Mouse (Mus musculus) spleen, adult 2 months (tissue): ENCODE data around the gene Ssc4d. TPM values are rescaled to one million over a fixed set of nuclear protein-coding genes. Genes with fewer than 3 reads are reported as not detected.

ENCODE experiments used
- DNase-seq, 2 experiments: peaks; one replicate each; pipeline versions ENCODE4 v3.0.0 to v3.0.0-alpha.2; 2012 to 2021; ENCODE audit warnings: low spot score in 2 of 2, low read depth in 1 of 2
- H3K27ac ChIP-seq: fragments of 200-500 bp; 2 replicates; pipeline ENCODE4 v1.5.1; 2012; ENCODE audit warnings: low read length, inconsistent platforms; ENCODE audit not compliant: insufficient read depth
- H3K27me3 ChIP-seq: fragments of 200-500 bp; 2 replicates; pipeline ENCODE4 v1.6.1; 2012; ENCODE audit warnings: mild to moderate bottlenecking, moderate library complexity, low read length, inconsistent platforms; ENCODE audit not compliant: control insufficient read depth, insufficient read depth
- H3K36me3 ChIP-seq: fragments of 200-500 bp; 2 replicates; pipeline ENCODE4 v1.6.1; 2012; ENCODE audit warnings: mild to moderate bottlenecking, low read length, inconsistent platforms; ENCODE audit not compliant: control insufficient read depth, insufficient read depth
- H3K4me1 ChIP-seq: fragments of 200-500 bp; 2 replicates; pipeline ENCODE4 v1.6.1; 2011; ENCODE audit warnings: inconsistent platforms; ENCODE audit not compliant: control insufficient read depth, insufficient read depth, insufficient read length
- H3K4me3 ChIP-seq: fragments of 200-500 bp; 2 replicates; pipeline ENCODE4 v1.5.1; 2011; ENCODE audit warnings: mild to moderate bottlenecking, inconsistent platforms; ENCODE audit not compliant: insufficient read depth, insufficient read length; ENCODE audit errors: extremely low read depth
- CTCF ChIP-seq: fragments of 200-500 bp; IDR thresholded peaks from 2 replicates; pipeline ENCODE4 v1.5.1; 2011; ENCODE audit warnings: mild to moderate bottlenecking, inconsistent platforms; ENCODE audit not compliant: insufficient read depth, insufficient read length, insufficient replicate concordance; ENCODE audit errors: extremely low read depth
- POLR2A ChIP-seq: fragments of 200-500 bp; IDR thresholded peaks from 2 replicates; pipeline ENCODE4 v1.6.1; 2011; ENCODE audit warnings: low read depth, low read length, inconsistent platforms
- WGBS: fragments of 180-500 bp; shearing (Covaris S2); methylation state at CpG from one replicate; pipeline ENCODE4 v1.1.7; 2018; 5-methylcytosine and 5-hydroxymethylcytosine counted together
- polyA plus RNA-seq: library from polyadenylated mRNA; depleted of rRNA; stranded (reverse); fragments of >200 nt; gene quantifications from 2 replicates; pipeline ENCODE4 v1.2.3, GENCODE M21; 2012

Ssc4d gene
- polyA plus RNA-seq, 1 experiment = 2.0 TPM

DNA sequence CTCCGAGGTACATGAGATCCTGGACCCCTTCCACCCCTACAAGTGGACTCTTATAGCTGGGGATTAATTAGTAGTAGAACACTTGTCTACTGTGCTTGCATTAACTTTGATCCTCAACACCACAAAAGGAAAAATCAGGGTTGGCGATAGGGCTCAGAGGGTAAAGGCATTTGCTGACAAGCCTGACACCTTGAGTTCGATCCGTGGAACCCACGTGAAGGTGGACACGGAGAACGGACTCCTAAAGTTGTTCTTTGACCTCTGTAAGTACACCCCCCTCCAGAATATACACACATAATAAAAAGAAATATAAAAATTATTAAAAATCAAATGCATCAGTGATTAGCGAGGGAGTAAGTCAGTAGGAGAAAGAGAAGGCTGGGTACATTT lies 20.0 kb upstream of the Ssc4d start:
- Histone ChIP-seq H3K4me1 (peaks cover 6% of the 10 kb centered on the region; the same call in 1 of the 2 replicates), H3K27ac (no peak overlapping the region), H3K4me3 (no peak overlapping the region), H3K27me3 (no peaks in the 10 kb centered on the region), H3K36me3 (peaks cover 10% of the 10 kb centered on the region)
- 72% methylated on average over 8 of the region's 8 CpGs for WGBS
- no peak for DNase-seq
- TF ChIP-seq POLR2A (no peak), CTCF (no peak)

DNA sequence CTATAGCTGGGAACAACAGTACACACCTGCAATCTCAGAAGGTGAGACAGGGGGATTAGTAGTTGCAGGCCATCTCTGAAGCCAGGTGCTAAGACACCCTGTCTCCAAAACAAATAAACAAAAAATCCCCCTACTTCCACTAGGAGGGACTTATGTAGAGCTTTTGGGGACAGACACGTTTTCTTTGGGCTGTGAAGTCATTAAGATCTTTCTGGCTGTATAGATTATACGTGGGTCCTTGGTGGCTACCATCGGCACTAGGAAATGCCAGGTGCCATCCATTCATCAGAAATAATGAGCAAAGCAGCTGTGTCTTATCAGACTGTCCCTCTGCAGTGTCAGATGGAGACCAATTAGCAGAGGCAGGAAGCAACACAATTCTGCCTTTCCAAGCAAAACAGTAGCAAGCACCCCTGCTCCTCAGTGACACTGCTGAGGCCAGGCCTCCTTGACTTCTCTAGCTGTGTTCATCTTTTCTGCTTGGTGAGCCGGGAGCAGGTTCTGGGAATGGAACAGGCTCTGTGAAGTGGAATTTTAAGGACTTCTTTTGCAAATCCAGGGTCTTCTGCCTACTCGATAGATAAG lies 19.1 kb upstream of the Ssc4d start:
- Histone ChIP-seq H3K4me1 (peaks cover 6% of the 10 kb centered on the region; the same call in 1 of the 2 replicates), H3K4me3 (no peak overlapping the region), H3K27ac (no peak overlapping the region), H3K27me3 (no peaks in the 10 kb centered on the region), H3K36me3 (peaks cover 7% of the 10 kb centered on the region; the same call in 1 of the 2 replicates)
- 81% methylated on average over 5 of the region's 5 CpGs for WGBS
- DNase-seq = no peak
- TF ChIP-seq CTCF (no peak), POLR2A (no peak)

DNA sequence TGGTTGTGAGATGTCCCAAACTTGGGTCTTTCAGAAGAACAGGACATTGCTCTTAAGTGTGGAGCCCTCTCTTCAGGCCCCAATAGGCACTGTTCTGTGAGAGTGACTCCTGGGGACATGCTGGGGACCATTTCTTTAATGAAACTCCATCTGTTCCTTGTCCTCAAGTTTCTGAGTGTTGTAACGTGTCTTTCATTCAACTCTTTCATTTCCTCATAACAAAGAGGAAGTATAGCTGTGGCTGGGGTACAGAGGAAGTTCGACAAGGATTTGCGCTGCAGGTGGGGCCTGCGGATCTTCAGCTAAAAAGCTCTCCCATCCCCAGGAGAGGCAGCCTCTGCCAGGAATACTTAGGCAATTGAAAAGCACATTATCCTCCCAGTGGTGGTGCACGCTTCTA lies 16.3 kb upstream of the Ssc4d start:
- Histone ChIP-seq H3K4me1 (peaks cover 6% of the 10 kb centered on the region; the same call in 1 of the 2 replicates), H3K4me3 (no peak overlapping the region), H3K27ac (peak overlapping the region; percentile 68), H3K36me3 (no peaks in the 10 kb centered on the region), H3K27me3 (no peaks in the 10 kb centered on the region)
- no peak for TF ChIP-seq CTCF
- TF ChIP-seq POLR2A = no peak
- WGBS = 16% methylated on average over 5 of the region's 5 CpGs
- peak; percentile 41 to 48 for DNase-seq

DNA sequence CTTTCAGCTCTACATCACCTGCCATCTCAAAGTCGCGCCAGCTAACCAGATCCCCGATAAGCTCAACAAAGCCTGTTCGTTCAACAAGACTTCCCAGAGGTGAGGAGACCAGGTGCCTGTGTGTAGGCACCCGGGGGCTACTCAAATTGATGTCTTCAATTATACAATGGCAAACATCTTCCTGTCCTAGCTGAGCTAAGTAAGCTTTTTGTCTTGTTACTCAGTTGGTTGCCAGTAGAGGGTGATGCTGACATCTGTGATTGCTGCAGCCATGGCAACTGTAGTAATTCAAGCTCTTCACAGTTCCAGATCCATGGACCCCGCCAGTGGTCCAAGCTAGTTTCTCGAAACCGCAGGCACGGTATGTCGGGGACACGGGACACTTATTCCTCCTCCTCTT lies 12.9 kb upstream of the Ssc4d start:
- Histone ChIP-seq H3K4me1 (peaks cover 6% of the 10 kb centered on the region; the same call in 1 of the 2 replicates), H3K27ac (no peak overlapping the region), H3K36me3 (no peaks in the 10 kb centered on the region), H3K4me3 (no peak overlapping the region), H3K27me3 (no peaks in the 10 kb centered on the region)
- DNase-seq = no peak
- WGBS = 55% methylated on average over 11 of the region's 11 CpGs
- TF ChIP-seq POLR2A (no peak), CTCF (no peak)

DNA sequence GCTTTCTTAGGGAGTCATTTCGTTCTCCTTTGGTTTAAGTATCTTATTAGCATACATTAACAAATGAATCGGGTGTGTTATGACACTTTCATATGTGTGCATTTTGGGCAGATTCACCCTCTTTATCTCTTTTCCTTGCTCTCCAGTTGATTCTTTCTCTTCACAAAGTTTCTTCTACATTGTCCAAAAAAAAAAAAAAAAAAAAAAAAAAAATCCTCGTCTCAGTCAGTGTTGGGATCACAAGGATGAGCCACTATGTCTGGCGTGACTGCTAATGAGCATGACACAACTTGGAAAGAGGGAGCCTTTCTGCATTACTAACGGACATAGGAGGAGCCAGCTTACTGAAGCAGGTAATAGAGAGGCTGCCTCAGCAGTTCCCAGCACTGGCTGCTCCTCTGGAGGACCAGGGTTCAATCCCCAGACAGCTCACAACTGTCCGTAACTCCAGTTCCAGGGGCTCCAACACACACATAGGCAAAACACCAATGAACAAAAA lies 10.3 kb upstream of the Ssc4d start:
- Histone ChIP-seq H3K4me3 (no peak overlapping the region), H3K4me1 (no peaks in the 10 kb centered on the region), H3K27ac (no peak overlapping the region), H3K27me3 (no peaks in the 10 kb centered on the region), H3K36me3 (no peaks in the 10 kb centered on the region)
- WGBS = 84% methylated on average over 6 of the region's 6 CpGs
- no peak for TF ChIP-seq POLR2A
- no peak for TF ChIP-seq CTCF
- no peak for DNase-seq

DNA sequence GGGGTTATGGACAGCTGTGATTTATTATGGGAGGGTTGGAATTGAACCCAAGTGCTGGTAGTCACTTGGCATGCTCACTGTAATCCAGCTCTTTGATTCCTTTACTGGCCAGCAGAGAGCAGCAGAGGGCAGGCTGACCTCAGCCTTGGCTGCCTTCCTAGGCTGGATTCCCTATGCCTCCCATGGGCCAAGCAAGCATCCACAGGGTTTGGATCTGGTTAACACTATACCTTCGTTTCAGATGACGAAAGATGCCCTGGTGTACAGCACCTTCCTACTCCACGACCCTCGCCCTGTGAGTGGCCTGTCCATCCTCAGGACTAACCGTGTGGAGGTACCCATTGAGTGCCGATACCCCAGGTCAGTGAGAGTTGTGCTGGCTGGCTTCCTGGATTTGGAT lies 8.1 kb upstream of the Ssc4d start:
- no peak overlapping the region for H3K4me3 ChIP-seq
- no peak for DNase-seq
- WGBS = 67% methylated on average over 6 of the region's 6 CpGs
- TF ChIP-seq POLR2A (no peak), CTCF (peak; percentile 75; the same call in 1 of the 2 replicates)
- H3K27me3 ChIP-seq = no peaks in the 10 kb centered on the region
- no peaks in the 10 kb centered on the region for H3K36me3 ChIP-seq
- H3K4me1 ChIP-seq = no peaks in the 10 kb centered on the region
- H3K27ac ChIP-seq = no peak overlapping the region

DNA sequence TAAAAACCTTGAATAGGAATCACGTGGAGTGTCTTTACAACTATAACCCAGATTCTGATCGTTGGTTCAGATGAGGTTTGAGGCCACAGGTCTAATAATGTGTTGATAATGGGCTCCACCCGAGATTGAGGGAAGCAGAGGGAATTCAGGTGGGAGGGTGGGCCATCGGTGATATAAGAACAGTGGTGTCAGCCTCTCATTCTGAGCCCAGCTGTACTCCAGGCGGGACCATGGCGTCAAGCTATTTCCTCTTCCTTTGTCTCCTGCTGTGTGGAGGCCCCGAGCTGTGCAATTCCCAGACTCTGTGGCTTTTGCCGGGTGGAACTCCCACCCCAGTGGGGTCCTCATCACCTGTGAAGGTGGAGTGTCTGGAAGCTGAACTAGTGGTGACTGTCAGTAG lies 5.6 kb upstream of the Ssc4d start, which contains the start of gene Zp3:
TSS of gene Zp3 (plus strand) at position 196 of the 400 bp plus-strand sequence.
- no peaks in the 10 kb centered on the region for H3K36me3 ChIP-seq
- H3K4me3 ChIP-seq = no peak within 1 kb of the TSS
- 72% methylated on average over 8 of the region's 8 CpGs for WGBS

More for the DNA sequence above, 5.6 kb upstream of the Ssc4d start, which contains the start of gene Zp3:
- Histone ChIP-seq H3K27me3 (no peaks in the 10 kb centered on the region), H3K27ac (no peak within 1 kb of the TSS), H3K4me1 (no peaks in the 10 kb centered on the region)
- TF ChIP-seq CTCF (no peak), POLR2A (no peak)
- DNase-seq = no peak
